In the genomic region with DNA sequence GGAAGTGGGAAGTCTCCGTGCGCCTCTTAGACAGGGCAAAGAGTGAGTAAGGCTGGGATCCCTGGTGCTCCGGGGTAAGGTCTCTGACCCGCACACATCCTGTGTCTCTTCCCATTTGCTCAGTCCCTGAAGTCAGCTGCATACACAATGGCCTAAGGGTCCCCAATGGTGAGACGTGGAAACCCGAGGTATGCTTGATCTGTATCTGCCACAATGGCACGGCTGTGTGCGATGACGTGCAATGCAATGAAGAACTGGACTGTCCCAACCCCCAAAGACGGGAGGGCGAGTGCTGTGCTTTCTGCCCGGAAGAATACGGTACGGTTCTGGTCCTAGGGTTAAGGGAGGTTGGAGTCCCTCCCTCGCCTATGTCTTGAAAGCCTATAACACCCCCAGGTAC, we compare ENCODE assay signal across 8 mouse cellular contexts. TPM values are rescaled to one million over a fixed set of nuclear protein-coding genes. Genes with fewer than 3 reads are reported as not detected.
DNase-seq lines count a peak whose midpoint lies in the region; ATAC-seq and TF ChIP-seq lines count a peak whose summit lies in the region.
"Had no signal": no experiment of that assay in that cellular context is flagged by ENCODE, and none has a peak within 500 bp of the region (broad histone marks: within the 10 kb centered on the region; RNA-seq: fewer than 3 reads in every experiment).

No protein-coding gene starts in this region.

- no peaks in the 10 kb centered on the region for H3K79me3 ChIP-seq in C2C12 (ENCODE audit: low read depth)

- H3K27ac ChIP-seq in heart, postnatal 0 days (ENCODE audit: low read depth), result peak overlapping the region; percentile 27; the same call in 1 of the 2 replicates
- H3K27ac ChIP-seq in liver, postnatal 0 days (ENCODE audit: low read depth), result no peak overlapping the region

- no peaks in the 10 kb centered on the region for H3K27me3 ChIP-seq in C2C12 (ENCODE audit: control insufficient read depth, insufficient read depth, insufficient read length)
- peaks cover 58% of the 10 kb centered on the region for H3K27me3 ChIP-seq in heart, postnatal 0 days (ENCODE audit: control insufficient read depth, insufficient read depth, low read length)
- H3K27me3 ChIP-seq in liver, postnatal 0 days (ENCODE audit: insufficient read depth, low read length), result peaks cover 65% of the 10 kb centered on the region

- H3K36me3 ChIP-seq in C2C12 (ENCODE audit: control insufficient read depth, insufficient read depth), result no peaks in the 10 kb centered on the region
- no peaks in the 10 kb centered on the region for H3K36me3 ChIP-seq in heart, postnatal 0 days (replicated peaks; ENCODE audit: control insufficient read depth, insufficient read depth, low read length)
- H3K36me3 ChIP-seq in liver, postnatal 0 days (replicated peaks; ENCODE audit: insufficient read depth, low read length), result no peaks in the 10 kb centered on the region

- H3K4me3 ChIP-seq in C2C12 (ENCODE audit: insufficient read depth, poor library complexity, severe bottlenecking), result peak overlapping the region; percentile 25
- peak overlapping the region; percentile 44 for H3K4me3 ChIP-seq in heart, postnatal 0 days (ENCODE audit: low read depth, low read length)
- H3K4me3 ChIP-seq in liver, postnatal 0 days (ENCODE audit: low read depth, low read length), result peak overlapping the region; percentile 28

- H3K4me1 ChIP-seq in heart, postnatal 0 days (ENCODE audit: control insufficient read depth, insufficient read depth), result peaks cover 4% of the 10 kb centered on the region; the same call in 1 of the 2 replicates
- H3K4me1 ChIP-seq in liver, postnatal 0 days (ENCODE audit: insufficient read depth), result 0 out of 2 replicates have a peak, but pooled peaks cover 6% of the 10 kb centered on the region

- H3K4me2 ChIP-seq in heart, postnatal 0 days (ENCODE audit: low read depth, low read length), result peak overlapping the region; percentile 52
- peak overlapping the region; percentile 61 for H3K4me2 ChIP-seq in liver, postnatal 0 days (ENCODE audit: low read depth, low read length)

- no peaks in the 10 kb centered on the region for H3K79me2 ChIP-seq in C2C12 (ENCODE audit: control insufficient read depth, insufficient read depth)

- TF ChIP-seq EP300 in heart, postnatal 0 days (IDR thresholded peaks at IDR 0.05; ENCODE audit: low read depth), result no peak
- TF ChIP-seq EP300 in liver, postnatal 0 days (IDR thresholded peaks at IDR 0.05; ENCODE audit: low read depth), result no peak

- ATAC-seq in heart, postnatal 0 days (ENCODE audit: insufficient read depth, low read depth), result 0 out of 2 replicates have a peak, but pooled peaks have one; percentile 2
- no peak for ATAC-seq in liver, postnatal 0 days

- no peaks in the 10 kb centered on the region for H3K9me3 ChIP-seq in heart, postnatal 0 days (replicated peaks; ENCODE audit: control insufficient read depth, low read length)
- H3K9me3 ChIP-seq in liver, postnatal 0 days (ENCODE audit: low read length), result no peaks in the 10 kb centered on the region

- no peak overlapping the region for H3ac ChIP-seq in C2C12 (ENCODE audit: control insufficient read depth, insufficient read length, low read depth)

- DNase-seq in 3T3-L1 (ENCODE audit: low read depth, low spot score) (peak; percentile 63), adipocyte (ENCODE audit: low spot score) (no peak)
- DNase-seq in heart, postnatal 0 days (ENCODE audit: low spot score), result no peak
- DNase-seq in liver, postnatal 0 days, result no peak
- DNase-seq in right cerebral cortex, postnatal 14 days, result no peak
- no peak for DNase-seq in ovary, postnatal 14 days (ENCODE audit: low spot score)
- DNase-seq: left cerebral cortex, postnatal 4 days had no signal

- TF ChIP-seq CTCF in C2C12 (IDR thresholded peaks at IDR 0.05; ENCODE audit: control insufficient read depth, insufficient read depth, insufficient read length), result no peak
- TF ChIP-seq CTCF in heart, postnatal 0 days (IDR thresholded peaks at IDR 0.05; ENCODE audit: low read depth), result no peak
- no peak for TF ChIP-seq CTCF in liver, postnatal 0 days (IDR thresholded peaks at IDR 0.05; ENCODE audit: low read depth)

- 4% methylated on average over 15 of the region's 15 CpGs for WGBS in heart, postnatal 0 days
- WGBS in liver, postnatal 0 days (ENCODE audit: insufficient replicate concordance), result 3% methylated on average over 15 of the region's 15 CpGs

- H3K9ac ChIP-seq in heart, postnatal 0 days (replicated peaks; ENCODE audit: low read depth, low read length), result 0 out of 2 replicates have a peak overlapping the region, but pooled peaks have one; percentile 12
- H3K9ac ChIP-seq in liver, postnatal 0 days (replicated peaks), result no peak overlapping the region

TF ChIP-seq in C2C12, 6 proteins besides CTCF, POLR2A, EP300 and RAD21:
- TF ChIP-seq MYOD1 (IDR thresholded peaks at IDR 0.05; ENCODE audit: control insufficient read depth, insufficient read length, low read depth) (no peak), MYOG (IDR thresholded peaks at IDR 0.05; ENCODE audit: control insufficient read depth, extremely low read depth, insufficient read length) (no peak), CEBPB (IDR thresholded peaks at IDR 0.05; ENCODE audit: low read depth) (no peak), FOSL1 (IDR thresholded peaks at IDR 0.05; ENCODE audit: insufficient read depth, low read length, poor library complexity, severe bottlenecking) (no peak), MAX (IDR thresholded peaks at IDR 0.05) (no peak), USF1 (IDR thresholded peaks at IDR 0.05; ENCODE audit: low read depth) (no peak)

RNA-seq across cellular contexts. Expression of gene Col1a1, which starts 1.8 kb away (rescaled TPM):
- polyA plus RNA-seq in C2C12 (2012; fragmentation: generic; extraction: Trizol), result 2.3 TPM
- total RNA-seq in heart, postnatal 0 days (2014; rRNA removed; ENCODE audit: low replicate concordance), result 263 and 322 TPM in 2 replicates
- 334 and 345 TPM in 2 replicates for polyA plus RNA-seq in heart, postnatal 0 days (2015; fragmentation: Nextera tagmentation; extraction: Ambion mirVana)
- polyA plus RNA-seq in liver, postnatal 0 days (2015; fragmentation: Nextera tagmentation; extraction: Ambion mirVana), result 29.8 and 37.8 TPM in 2 replicates

RNA-seq across cellular contexts. Expression of gene Hils1, which starts 29.6 kb away (rescaled TPM):
- not detected for polyA plus RNA-seq in C2C12 (2012; fragmentation: generic; extraction: Trizol)
- not detected in 2 replicates for total RNA-seq in heart, postnatal 0 days (2014; rRNA removed; ENCODE audit: low replicate concordance)
- polyA plus RNA-seq in heart, postnatal 0 days (2015; fragmentation: Nextera tagmentation; extraction: Ambion mirVana), result 0.27 TPM in 1 of 2 replicates, not detected in the other
- not detected in 2 replicates for polyA plus RNA-seq in liver, postnatal 0 days (2015; fragmentation: Nextera tagmentation; extraction: Ambion mirVana)

RNA-seq across cellular contexts. Expression of gene Sgca, which starts 38.3 kb away (rescaled TPM):
- 5.3 TPM for polyA plus RNA-seq in C2C12 (2012; fragmentation: generic; extraction: Trizol)
- total RNA-seq in heart, postnatal 0 days (2014; rRNA removed; ENCODE audit: low replicate concordance), result 47.5 and 313 TPM in 2 replicates
- 62.2 and 62.4 TPM in 2 replicates for polyA plus RNA-seq in heart, postnatal 0 days (2015; fragmentation: Nextera tagmentation; extraction: Ambion mirVana)
- polyA plus RNA-seq in liver, postnatal 0 days (2015; fragmentation: Nextera tagmentation; extraction: Ambion mirVana), result 0.13 and 0.96 TPM in 2 replicates
- total RNA-seq: left cerebral cortex, postnatal 4 days had no signal

RNA-seq across cellular contexts. Expression of gene Ppp1r9b, which starts 53.0 kb away (rescaled TPM):
- polyA plus RNA-seq in C2C12 (2012; fragmentation: generic; extraction: Trizol), result 31.8 TPM
- total RNA-seq in heart, postnatal 0 days (2014; rRNA removed; ENCODE audit: low replicate concordance), result 27.6 and 38.6 TPM in 2 replicates
- 4.5 and 4.7 TPM in 2 replicates for polyA plus RNA-seq in heart, postnatal 0 days (2015; fragmentation: Nextera tagmentation; extraction: Ambion mirVana)
- polyA plus RNA-seq in liver, postnatal 0 days (2015; fragmentation: Nextera tagmentation; extraction: Ambion mirVana), result 5.7 and 6.1 TPM in 2 replicates

Comparison
In these comparisons a context has a peak if more than half of its experiments do, and no peak if none do; other contexts are left out.
1. RNA of gene Sgca, which starts 38.3 kb away (polyA plus RNA-seq): 62.2 to 62.4 TPM in heart, postnatal 0 days; 5.3 TPM in C2C12 (single experiment) and 0.13 to 0.96 TPM in liver, postnatal 0 days; every median in the first group is over 10 times any median in the second.
2. Peak in every context shown above with its lines, with median percentiles within 50 percentile points of each other: H3K4me3 ChIP-seq.